Mouse (Mus musculus) forelimb bud, embryonic 11.5 days (tissue): ENCODE data around the gene Foxj1.

Experiments used
- DNase-seq: peaks from one replicate; pipeline ENCODE4 v3.0.0-alpha.2; 2012; ENCODE audit warnings: low read depth, low spot score

Foxj1 gene

DNA sequence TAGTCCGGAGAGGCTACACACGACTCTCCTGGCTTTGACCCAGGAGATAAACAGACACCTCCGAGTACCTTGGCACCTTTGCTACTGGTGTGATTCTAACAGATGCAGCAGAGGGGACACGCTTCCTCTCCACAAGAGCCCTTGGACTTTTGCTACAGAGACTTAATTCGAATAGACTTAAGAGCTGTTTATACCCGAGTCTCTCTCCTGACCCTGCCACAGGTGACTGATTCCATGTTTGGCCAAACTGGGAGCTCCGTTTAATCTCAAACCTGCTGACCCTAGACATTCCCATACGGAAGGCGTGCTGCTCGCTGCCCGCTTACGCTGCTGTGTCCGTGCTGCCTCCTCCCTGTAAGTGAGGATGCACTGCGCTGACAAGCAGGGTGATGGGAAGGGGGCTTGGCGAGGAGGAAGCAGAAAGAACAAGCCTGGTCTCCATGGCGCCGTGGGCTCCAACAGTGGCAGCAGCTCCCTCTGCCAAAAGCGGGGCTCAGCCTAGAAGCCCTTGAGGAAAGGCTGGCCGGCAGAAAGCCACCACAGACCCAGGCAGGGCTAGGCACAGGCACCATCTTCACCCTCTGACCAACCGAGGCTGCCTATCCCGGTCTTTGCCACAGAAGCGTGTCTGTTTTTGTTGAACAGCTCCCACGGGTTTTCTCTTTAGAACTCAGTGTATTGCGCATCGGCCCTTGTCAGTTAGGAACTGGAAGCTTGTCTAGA lies 7.0 kb upstream of the Foxj1 start:
- no peak for DNase-seq

DNA sequence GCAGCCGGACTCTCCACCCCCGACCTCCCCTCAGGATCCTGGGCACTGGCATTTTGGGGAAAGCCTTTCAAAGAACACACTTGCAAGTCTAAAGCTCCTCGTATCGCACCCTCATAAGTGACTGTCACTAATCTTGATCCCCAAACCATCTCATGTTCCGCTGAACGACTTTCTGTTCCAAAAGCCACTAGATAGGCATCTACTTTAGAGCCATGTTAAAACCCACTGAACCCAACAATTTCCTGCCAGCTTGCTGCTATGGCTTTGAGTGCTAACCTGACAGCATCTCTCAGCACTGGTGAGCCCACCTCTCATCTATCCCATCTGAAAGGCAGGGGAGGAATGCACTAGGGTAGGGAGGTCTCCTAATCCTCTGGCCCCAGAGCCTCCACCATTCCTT lies 2.3 kb upstream of the Foxj1 start:
- no peak for DNase-seq

DNA sequence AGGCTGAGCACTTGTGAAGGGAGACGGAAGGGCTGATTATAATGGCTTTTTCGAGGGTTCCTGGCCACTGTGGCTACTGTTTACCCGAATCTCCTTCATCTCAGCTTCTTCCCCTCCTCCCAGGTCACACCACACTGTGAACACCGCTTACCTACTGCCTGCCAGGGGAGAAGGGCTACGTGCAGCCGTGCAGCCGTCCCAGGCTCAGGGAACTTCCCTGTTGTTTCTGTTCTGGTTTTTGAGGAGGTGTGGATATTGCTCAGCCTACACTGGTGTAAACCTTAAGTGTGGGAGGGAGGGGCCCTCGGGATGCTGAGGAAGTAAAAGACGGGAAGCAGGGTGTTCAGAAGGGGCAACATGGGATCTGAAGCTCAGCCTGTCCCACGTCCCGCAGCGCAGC lies 1.8 kb upstream of the Foxj1 start:
- DNase-seq, result no peak

DNA sequence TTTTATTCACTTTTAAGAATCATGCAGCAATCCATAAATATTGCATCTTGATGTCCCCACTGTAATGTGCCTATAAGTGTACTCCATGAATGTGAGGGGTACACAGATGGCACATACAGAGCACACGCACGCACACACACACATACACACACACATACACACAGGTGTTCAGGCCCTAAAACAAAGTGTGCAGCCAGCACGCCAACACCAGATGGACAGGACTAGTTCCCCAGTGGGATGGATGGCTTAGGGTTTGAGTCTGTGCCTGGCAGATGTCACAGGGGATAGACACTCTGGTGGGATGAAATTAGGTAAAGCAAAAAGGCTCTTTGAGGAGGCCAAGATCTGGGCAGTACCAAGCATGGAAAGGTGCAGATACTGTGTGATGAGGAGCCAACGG lies 1.2 kb upstream of the Foxj1 start:
- no peak for DNase-seq

DNA sequence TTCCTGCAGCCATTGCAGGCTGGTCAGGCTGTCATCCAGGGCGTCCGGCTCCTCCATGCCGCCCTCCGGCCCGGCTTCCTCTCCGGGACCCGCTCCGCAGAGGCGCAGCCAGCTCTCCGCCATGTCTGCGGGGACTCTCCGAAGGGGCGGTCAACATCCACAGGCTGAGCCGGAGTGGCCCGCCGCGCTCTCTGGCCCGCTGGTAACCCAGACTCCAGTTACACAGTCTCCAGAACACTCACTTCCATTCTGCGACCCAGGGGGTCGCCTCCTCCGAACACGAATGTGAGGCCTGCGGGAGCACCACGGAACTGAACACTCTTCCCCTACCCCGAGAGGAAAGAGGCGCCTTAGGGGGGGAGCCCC lies 799 bp downstream of the Foxj1 start:
- DNase-seq, result no peak

DNA sequence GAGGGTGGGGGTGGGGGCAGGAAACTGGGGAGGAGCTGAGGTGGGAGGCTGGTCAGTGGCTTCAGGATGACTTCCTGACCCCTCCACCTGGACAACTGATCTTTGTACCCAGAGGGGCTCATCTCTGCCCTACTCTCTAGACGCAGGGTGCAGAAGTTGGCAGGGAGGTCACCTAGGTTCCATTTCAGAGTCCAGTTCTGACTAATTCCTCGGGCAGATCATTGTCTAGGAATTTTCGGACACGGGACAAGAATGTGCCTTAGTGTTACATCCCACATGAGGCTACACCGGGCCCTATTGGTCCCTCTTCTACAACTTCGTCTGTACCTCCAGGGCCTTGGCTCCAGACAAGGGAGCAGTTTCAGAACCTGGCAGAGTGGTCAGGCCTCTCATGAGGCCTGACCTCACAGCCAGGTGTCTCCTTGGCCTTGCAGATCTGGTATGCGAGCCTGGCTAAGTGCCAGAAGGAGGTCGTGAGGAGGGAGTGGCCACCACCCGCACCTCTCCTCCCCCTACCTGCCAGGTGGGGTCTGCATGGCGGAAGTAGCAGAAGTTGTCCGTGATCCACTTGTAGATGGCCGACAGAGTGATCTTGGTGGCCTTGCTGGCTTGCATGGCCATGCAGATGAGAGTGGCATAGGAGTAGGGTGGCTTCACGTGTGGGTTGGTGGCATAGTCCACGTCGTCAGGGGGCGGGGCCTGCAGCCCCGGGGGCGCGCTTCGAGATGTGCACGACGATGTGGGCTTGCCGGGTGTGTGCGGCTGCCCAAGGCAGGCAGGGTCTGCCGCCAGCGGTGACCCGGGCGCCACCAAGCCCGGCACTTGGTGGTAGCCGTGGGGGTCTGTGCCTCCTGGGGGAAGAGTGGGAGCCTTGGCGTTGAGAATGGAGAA lies 1.4 kb downstream of the Foxj1 start:
- no peak for DNase-seq

DNA sequence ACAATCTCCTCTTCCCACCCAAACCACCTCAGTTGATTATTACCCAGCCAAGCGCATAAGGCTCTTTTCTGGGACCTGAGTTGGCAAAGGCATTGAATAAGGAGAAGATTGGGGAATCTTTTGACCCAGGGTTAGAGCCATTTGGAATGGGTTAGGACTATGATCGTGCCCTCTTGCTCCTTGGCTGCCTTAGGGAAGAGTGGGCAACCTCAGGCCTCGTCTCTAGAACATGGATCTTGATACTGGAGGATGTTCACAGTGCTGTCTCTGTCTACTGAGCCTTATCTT lies 2.3 kb downstream of the Foxj1 start:
- no peak for DNase-seq

DNA sequence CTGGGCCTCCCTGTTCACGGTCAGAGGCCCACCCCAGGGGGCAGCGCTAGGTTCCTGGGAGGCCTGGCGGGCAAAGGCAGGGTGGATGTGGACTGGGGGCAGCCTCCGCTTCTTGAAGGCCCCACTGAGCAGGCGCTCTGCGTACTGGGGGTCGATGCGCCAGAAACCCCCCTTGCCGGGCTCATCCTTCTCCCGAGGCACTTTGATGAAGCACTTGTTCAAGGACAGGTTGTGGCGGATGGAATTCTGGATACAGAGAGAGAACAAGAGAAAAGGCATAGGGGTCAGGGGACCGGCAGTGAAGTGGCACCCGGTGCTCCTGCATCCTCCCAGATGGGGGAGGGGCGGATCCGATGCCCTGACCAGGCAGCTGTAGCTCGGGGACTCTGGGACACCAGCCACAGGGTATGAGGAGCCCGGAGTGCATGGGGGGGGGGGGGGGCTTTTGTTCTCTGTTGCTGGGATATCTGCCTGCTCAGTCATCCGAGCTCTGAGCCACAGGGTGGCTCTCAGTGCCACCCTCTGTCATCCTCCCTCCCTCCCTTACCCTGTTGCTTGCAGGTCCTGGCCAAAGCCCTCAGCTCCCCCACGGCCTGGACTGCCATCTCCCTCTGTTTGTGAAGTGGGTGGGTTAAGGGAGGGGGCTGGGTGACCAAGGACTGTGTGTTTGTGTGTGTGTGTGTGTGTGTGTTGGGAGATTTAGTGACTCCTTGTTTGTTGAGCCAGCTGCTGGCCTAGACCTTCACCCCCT lies 2.8 kb downstream of the Foxj1 start:
- DNase-seq, result no peak

DNA sequence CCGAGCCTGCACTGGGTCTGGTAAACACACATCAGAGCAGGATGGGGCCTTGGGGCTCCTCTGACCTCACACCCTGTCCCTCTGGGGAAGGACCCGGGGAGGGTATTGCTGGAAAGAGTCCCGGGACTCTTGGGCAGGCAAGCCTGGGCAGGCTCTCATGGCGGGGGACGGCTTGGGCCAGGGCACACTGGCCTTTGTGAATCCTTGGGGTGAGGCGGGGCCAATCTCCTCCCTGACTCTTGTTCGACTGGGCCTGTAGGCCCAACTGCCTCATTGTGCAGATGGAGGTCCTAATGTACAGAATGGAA lies 5.0 kb downstream of the Foxj1 start:
- no peak for DNase-seq

DNA sequence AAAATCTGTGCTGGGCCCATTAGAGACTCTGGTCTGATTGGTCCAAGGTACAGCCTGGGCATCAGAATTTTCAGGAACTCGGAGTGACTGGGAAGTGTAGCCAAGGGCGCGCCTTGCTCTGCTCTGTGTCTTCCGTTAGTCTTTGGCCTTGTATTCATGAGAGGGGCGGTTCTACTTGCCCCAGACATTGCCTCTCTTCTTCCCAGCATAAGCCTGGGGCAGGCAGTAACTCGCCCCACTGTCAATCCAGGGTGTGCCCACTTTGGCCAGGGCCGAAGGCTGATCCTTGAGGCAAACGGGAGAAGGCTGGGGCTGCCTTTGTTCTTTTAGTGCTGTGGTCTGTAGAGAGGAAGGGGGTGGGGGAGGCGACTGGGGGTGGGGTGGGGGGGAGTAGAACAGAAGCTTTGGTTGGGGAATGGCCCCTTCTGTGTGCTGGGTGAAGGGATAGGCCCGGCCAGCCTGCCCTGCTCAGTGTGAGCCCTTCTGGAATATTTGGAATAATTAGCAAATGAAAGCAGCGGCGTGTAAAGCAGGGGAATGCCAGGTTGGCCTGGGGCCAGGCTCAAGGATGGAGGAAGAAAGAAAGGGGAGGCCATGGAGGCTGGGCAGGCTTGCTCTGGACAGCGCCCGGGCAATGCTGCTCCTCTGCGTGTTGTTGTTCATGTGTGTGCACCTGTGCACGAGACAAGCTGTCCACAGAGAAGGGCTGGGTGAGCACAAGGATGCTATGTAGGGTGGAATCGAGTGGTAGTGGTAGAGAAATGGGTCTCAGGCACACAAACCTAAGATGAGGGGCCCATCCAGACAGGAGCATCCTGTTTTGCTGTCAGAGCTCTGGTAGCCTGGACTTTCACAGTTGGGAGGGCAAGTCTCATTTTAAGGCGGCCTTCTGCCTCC lies 5.6 kb downstream of the Foxj1 start:
- DNase-seq, result no peak

DNA sequence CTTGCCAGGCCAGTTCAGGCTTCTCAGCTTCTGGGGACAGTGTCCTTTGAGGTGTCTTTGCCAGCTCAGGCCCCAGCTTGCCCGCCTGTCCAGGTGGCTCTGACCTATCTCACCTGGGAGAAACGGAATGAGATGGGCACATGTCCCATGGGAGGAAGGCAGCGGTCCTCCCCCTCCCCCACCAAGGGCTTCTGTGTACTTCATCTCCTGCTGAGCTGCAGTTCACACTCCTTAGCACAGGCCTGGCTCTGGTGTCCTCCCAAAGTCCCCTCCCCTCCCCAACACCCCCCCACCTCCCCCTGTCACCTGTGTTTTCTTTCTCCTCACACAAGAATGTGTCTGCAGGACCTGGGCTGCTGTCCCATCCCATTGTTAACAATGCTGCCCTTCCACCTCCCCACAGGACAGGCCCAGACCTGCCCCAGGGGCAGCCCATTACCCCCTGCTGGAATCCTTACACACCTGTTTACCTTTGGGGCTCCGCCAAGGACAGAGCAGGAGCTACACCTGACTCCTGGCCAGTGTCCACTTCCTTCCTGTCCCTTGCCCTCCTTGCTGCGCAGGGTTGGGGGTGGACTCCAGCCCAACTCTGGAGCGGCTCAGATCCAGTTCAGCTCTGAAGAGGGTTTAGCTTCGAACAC lies 8.1 kb downstream of the Foxj1 start:
- no peak for DNase-seq

DNA sequence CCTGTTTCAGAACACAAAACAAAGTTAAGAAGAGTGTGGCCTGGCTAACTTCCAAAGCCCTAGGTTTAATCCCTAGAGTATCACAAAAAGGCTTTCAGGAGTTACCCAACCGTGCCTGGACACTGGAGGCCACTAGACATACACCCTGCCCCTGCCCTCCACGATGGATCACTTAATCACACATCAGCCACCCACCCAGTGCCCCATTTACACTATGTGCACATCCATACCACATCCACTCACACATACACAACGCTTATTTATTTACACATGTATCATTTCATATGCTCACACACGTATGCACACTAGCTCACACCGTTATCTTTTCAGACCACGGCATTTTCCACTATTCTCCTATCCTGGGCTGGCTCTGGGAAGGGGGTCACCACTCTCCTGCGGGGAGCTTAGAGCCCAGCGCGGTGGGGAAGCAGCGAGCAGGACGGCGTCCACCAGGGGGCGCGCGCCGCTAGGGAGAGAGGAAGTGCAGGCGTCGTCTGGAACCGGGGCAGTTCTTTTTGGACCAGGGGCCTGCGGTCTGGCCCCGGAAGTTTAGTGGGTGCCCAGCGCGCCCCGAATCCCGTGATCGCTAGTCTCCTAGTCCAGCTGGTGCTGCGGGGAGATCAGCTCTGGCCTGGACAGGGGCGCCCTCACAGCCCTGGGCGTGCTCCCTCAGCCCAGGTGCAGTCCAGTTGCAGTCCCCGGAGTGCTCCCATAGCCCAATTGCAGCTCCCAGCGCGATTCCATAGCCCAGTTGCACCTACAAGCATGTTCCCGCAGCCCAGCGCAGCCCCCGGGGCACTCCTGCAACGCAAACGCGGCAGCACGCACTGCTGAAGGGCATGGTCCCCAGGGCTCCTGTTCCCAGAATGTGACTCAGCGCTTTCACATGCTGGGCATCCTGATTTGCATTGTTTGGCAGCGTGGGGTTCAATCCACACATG lies 16.2 kb downstream of the Foxj1 start:
- DNase-seq, result peak; percentile 69

DNA sequence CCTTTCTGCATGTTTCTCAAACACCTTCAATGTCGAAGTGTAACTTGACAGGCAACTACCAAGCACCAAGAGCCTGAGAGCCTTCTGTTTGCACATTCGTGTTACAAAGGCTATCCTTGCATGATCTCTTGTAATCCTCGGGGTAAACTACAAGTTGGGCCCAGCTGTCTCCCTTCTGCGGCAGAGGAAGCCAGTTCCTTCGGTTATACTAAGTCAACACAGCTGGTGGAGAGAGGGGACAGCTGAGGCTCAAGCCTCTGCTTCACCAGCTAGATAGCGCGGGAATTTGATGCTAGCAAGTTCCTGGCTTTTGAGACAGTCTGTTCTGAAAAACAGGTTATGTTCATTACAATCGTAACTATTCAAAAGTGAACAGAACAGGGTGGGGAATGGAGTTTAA lies 22.8 kb downstream of the Foxj1 start:
- DNase-seq, result no peak

DNA sequence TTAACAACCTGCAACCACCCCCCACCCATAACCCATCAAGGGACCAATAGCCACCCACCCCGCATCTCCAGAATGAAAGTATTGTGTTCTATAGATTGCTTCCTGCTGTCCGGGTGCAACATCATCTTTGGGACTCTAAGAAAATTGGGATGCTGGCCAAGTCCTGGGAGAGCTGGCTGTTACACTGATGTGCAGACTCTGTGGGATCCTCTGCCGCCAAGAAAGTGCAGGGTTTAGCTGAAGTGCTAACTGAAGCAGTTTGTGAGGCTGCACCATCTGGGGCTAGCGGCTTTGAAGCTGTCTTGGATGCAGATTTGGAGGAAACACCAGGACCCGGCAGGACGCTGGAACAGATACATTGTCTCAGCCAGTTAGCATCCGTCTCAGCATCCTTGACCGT lies 24.0 kb downstream of the Foxj1 start:
- no peak for DNase-seq

DNA sequence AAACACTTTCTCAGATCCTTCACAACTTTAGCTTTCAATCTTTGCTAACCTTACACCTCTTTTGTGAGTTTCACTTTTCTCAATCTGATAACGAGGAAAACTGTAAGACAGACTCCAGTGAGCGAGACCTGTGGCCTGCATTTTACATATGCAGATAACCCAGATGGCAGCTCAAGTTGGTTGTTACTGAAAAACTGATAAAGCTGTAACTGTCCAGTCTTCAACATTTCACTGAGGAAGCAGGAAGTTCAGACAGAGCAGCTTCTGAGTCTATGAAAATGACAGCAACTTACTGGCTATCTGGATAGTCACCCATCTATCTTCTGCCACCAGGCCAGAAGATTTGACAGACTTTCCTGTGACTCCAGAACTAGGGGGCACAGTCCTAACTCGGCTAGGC lies 25.6 kb downstream of the Foxj1 start:
- DNase-seq, result no peak

DNA sequence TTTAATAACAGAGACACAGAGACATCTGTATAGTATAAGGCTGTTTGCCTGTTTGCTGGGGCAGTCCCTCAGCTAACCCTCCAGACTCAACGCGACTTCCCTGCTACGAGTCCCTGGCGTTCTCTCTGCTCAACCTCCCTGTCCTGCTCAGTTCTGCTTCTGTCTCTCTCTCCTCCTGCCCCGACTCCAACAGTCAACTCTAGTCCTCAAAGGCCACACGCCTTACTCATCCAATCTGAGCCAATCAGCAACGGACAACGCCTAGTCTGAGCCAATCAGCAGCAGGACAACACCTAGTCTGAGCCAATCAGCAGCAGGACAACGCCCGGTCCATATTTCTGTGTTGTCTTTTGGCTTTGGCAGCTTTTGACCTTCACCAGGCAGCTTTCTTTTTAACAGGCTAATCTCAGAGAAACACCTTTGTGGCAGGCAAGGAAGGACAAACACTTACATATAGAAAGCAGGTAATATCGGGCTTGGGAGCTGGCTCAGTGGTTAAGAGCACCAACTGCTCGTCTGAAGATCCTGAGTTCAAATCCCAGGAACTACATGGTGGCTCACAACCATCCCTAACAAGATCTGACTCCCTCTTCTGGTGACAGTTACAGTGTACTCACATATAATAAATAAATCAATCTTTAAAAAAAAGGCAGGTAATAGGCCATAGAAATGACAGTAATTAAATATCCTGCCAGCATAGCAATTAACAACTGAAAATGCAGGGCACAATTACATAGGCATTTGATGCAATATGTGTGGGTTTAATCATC lies 27.3 kb downstream of the Foxj1 start:
- no peak for DNase-seq

DNA sequence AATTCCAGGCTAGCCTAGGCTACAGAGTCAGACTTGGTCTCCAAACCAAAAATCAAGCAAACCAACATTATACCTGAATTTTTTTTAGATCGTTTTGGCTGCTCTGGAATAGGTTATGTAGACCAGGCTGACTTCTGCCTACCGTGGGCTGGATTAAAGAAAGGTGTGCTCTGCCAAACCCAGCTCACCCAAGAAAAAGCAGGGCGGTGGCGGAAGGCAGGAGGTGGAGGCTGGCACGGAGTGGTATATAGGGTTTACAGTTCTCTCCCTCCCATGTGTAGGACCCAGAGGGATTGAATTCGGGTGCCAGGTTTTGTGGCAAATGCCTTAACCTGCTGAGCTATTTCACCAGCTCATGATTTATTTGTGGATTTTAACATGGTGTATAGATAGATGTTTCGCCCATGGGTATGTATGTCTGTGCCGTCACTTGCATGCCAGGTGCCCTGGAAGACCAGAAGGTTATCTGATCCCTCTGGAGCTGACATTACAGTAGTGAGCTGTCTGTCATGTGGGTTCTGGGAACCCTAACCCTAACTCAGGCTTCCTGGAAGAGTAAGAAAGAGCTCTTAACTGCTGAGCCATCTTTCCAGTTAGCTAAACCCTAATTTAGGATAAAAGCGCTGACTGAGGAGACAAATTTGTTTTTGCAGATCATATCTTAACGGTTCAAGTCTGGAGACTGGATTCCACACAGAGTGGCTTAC lies 28.0 kb downstream of the Foxj1 start, which contains the start of gene Exoc7:
TSS of gene Exoc7 (minus strand) at position 215 of the 707 bp plus-strand sequence.
- DNase-seq, result no peak

DNA sequence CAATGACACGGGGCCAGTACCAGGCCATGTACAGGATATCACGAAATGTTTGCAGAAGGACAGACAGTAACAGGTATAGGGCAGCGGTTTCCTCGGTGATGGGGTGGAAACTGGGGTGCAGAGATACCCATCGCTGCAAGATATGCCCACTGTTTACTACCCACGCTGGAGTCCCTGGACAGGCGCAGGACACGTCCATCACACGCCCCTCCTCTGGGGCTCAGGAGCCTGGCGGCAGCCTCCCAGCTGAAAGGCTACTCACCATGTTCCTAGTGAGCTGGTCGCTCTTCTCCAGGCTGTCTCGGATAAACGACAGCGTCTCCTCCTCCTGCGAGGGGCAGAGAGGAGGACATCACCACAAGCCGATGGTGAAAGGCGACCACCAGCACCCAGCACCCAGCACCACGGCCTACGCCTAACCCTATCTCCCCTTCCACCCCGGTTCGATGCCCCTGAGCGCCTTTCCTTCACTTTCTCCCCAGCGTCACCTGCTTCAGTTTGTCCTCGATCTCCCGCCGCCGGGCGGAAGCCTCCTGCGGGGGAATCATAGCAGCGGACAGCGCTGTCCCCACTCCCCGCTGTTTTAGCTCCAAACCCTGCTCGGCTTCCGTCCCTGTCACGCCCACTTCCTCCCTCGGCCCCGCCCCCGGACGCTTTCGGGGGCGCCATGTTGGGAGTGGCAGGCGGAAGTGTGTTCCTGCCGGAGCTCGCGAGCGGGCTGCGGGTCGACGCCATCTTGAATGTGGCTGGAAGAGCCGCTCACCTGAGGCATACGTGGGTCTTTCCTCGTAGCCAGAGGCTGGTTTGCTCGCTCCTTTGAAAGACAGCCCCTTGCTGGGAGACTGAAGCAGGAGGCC lies 28.8 kb downstream of the Foxj1 start:
- DNase-seq, result peak; percentile 91
